Mouse (Mus musculus) spleen, postnatal 10 days (tissue): ENCODE results near the gene Sema6d.

Experiments used
- DNase-seq, 2 experiments: peaks; one replicate each; pipeline ENCODE4 v3.0.0; 2021 to 2022; ENCODE audit warnings: low spot score in 2 of 2

Gene Sema6d

GRCm38 (mm10) chr2:124089813-124090230 is at the start of gene Sema6d:
Sema6d (plus strand) TSS chr2:124089969.
- DNase-seq = peak in 1 of 2 experiments; percentile 14

GRCm38 (mm10) chr2:124059910-124060309 is 29.9 kb upstream of the Sema6d start:
- no peak for DNase-seq

GRCm38 (mm10) chr2:124068380-124068779 is 21.4 kb upstream of the Sema6d start:
- DNase-seq = no peak

GRCm38 (mm10) chr2:124070664-124071063 is 19.1 kb upstream of the Sema6d start:
- DNase-seq = no peak

- DNase-seq = no peak
Measured at GRCm38 (mm10) chr2:124071380-124071779, 18.4 kb upstream of the Sema6d start.

GRCm38 (mm10) chr2:124090231-124091141 is 717 bp downstream of the Sema6d start:
- DNase-seq = peak in 1 of 2 experiments; percentile 12

- no peak for DNase-seq
Measured at GRCm38 (mm10) chr2:124099697-124100096, 9.9 kb downstream of the Sema6d start.

- peak in 1 of 2 experiments; percentile 19 for DNase-seq
Measured at GRCm38 (mm10) chr2:124100486-124101200, 10.9 kb downstream of the Sema6d start.

GRCm38 (mm10) chr2:124101201-124101517 is 11.4 kb downstream of the Sema6d start:
- DNase-seq = no peak

- DNase-seq = no peak
Measured at GRCm38 (mm10) chr2:124101580-124101979, 11.8 kb downstream of the Sema6d start.

- DNase-seq = no peak
Measured at GRCm38 (mm10) chr2:124103277-124103676, 13.5 kb downstream of the Sema6d start.

GRCm38 (mm10) chr2:124118469-124119243 is 28.9 kb downstream of the Sema6d start:
- DNase-seq = no peak

- DNase-seq = no peak
Measured at GRCm38 (mm10) chr2:124120355-124120754, 30.6 kb downstream of the Sema6d start.

- DNase-seq = no peak
Measured at GRCm38 (mm10) chr2:124121539-124121938, 31.8 kb downstream of the Sema6d start.

GRCm38 (mm10) chr2:124125504-124125903 is 35.7 kb downstream of the Sema6d start:
- no peak for DNase-seq

- DNase-seq = no peak
Measured at GRCm38 (mm10) chr2:124126853-124127252, 37.1 kb downstream of the Sema6d start.

GRCm38 (mm10) chr2:124130876-124131275 is 41.1 kb downstream of the Sema6d start:
- DNase-seq = no peak

GRCm38 (mm10) chr2:124141510-124142044 is 51.8 kb downstream of the Sema6d start:
- no peak for DNase-seq

GRCm38 (mm10) chr2:124145528-124145927 is 55.8 kb downstream of the Sema6d start:
- DNase-seq = no peak

- no peak for DNase-seq
Measured at GRCm38 (mm10) chr2:124158158-124158557, 68.4 kb downstream of the Sema6d start.

GRCm38 (mm10) chr2:124162001-124162599 is 72.3 kb downstream of the Sema6d start:
- no peak for DNase-seq
